Mouse (Mus musculus): ENCODE results near the gene Ccdc169. TPM values are rescaled to one million over a fixed set of nuclear protein-coding genes. Genes with fewer than 3 reads are reported as not detected.
A peak's percentile ranks its signal among the peaks of the same experiment; 100 is the strongest.

Gene Ccdc169
- polyA plus RNA-seq, 1 experiment from 2014 or later = not detected

- ATAC-seq (ENCODE audit: low FRiP score, low TSS enrichment) = no peak
Measured at GRCm38 (mm10) chr3:55141401-55141800, 4.3 kb downstream of the Ccdc169 start.

GRCm38 (mm10) chr3:55144916-55145315 lies 7.8 kb downstream of the Ccdc169 start:
- no peaks in the 10 kb centered on the region for H3K27me3 ChIP-seq (ENCODE audit: control insufficient read depth, insufficient read depth, low read length)
- H3K9me3 ChIP-seq (ENCODE audit: control insufficient read depth, low read length) = no peaks in the 10 kb centered on the region
- no peak for ATAC-seq (ENCODE audit: low FRiP score, low TSS enrichment)
- no peak overlapping the region for H3K4me3 ChIP-seq (ENCODE audit: low read length)
- WGBS = 93% methylated on average over 4 of the region's 4 CpGs
- no peak overlapping the region for H3K9ac ChIP-seq (ENCODE audit: low read depth, low read length)
- H3K27ac ChIP-seq (ENCODE audit: low read depth, low read length) = no peak overlapping the region
- H3K36me3 ChIP-seq (ENCODE audit: control insufficient read depth, insufficient read depth, low read length) = no peaks in the 10 kb centered on the region
- H3K4me2 ChIP-seq (replicated peaks; ENCODE audit: low read depth, low read length) = no peak overlapping the region
- no peaks in the 10 kb centered on the region for H3K4me1 ChIP-seq (ENCODE audit: control insufficient read depth, insufficient read depth, low read length)

More at GRCm38 (mm10) chr3:55141401-55141800, 4.3 kb downstream of the Ccdc169 start:
- Histone ChIP-seq H3K36me3 (ENCODE audit: control insufficient read depth, insufficient read depth, low read length) (peaks cover 15% of the 10 kb centered on the region), H3K27ac (ENCODE audit: low read depth, low read length) (no peak overlapping the region), H3K4me3 (ENCODE audit: low read length) (no peak overlapping the region), H3K4me1 (ENCODE audit: control insufficient read depth, insufficient read depth, low read length) (no peaks in the 10 kb centered on the region), H3K27me3 (ENCODE audit: control insufficient read depth, insufficient read depth, low read length) (no peaks in the 10 kb centered on the region), H3K4me2 (replicated peaks; ENCODE audit: low read depth, low read length) (no peak overlapping the region), H3K9ac (ENCODE audit: low read depth, low read length) (no peak overlapping the region), H3K9me3 (ENCODE audit: control insufficient read depth, low read length) (no peaks in the 10 kb centered on the region)
- 69% methylated on average over 2 of the region's 2 CpGs for WGBS

- no peaks in the 10 kb centered on the region for H3K27me3 ChIP-seq (ENCODE audit: control insufficient read depth, insufficient read depth, low read length)
- H3K4me2 ChIP-seq (replicated peaks; ENCODE audit: low read depth, low read length) = no peak overlapping the region
- ATAC-seq (ENCODE audit: low FRiP score, low TSS enrichment) = no peak
- H3K36me3 ChIP-seq (ENCODE audit: control insufficient read depth, insufficient read depth, low read length) = no peaks in the 10 kb centered on the region
- WGBS = 83% methylated on average over 6 of the region's 6 CpGs
- H3K9ac ChIP-seq (ENCODE audit: low read depth, low read length) = no peak overlapping the region
- H3K4me1 ChIP-seq (ENCODE audit: control insufficient read depth, insufficient read depth, low read length) = no peaks in the 10 kb centered on the region
- H3K4me3 ChIP-seq (ENCODE audit: low read length) = no peak overlapping the region
- H3K27ac ChIP-seq (ENCODE audit: low read depth, low read length) = no peak overlapping the region
- no peaks in the 10 kb centered on the region for H3K9me3 ChIP-seq (ENCODE audit: control insufficient read depth, low read length)
Measured at GRCm38 (mm10) chr3:55146441-55146840, 9.3 kb downstream of the Ccdc169 start.

- Histone ChIP-seq H3K27me3 (ENCODE audit: control insufficient read depth, insufficient read depth, low read length) (no peaks in the 10 kb centered on the region), H3K9ac (ENCODE audit: low read depth, low read length) (no peak overlapping the region), H3K4me1 (ENCODE audit: control insufficient read depth, insufficient read depth, low read length) (no peaks in the 10 kb centered on the region), H3K4me2 (replicated peaks; ENCODE audit: low read depth, low read length) (no peak overlapping the region), H3K36me3 (ENCODE audit: control insufficient read depth, insufficient read depth, low read length) (no peaks in the 10 kb centered on the region), H3K4me3 (ENCODE audit: low read length) (no peak overlapping the region), H3K9me3 (ENCODE audit: control insufficient read depth, low read length) (no peaks in the 10 kb centered on the region), H3K27ac (ENCODE audit: low read depth, low read length) (no peak overlapping the region)
- 87% methylated on average over 2 of the region's 2 CpGs for WGBS
- no peak for ATAC-seq (ENCODE audit: low FRiP score, low TSS enrichment)
Measured at GRCm38 (mm10) chr3:55147156-55147555, 10.0 kb downstream of the Ccdc169 start.

- Histone ChIP-seq H3K4me1 (ENCODE audit: control insufficient read depth, insufficient read depth, low read length) (no peaks in the 10 kb centered on the region), H3K4me2 (replicated peaks; ENCODE audit: low read depth, low read length) (no peak overlapping the region), H3K4me3 (ENCODE audit: low read length) (no peak overlapping the region), H3K27me3 (ENCODE audit: control insufficient read depth, insufficient read depth, low read length) (no peaks in the 10 kb centered on the region), H3K36me3 (ENCODE audit: control insufficient read depth, insufficient read depth, low read length) (no peaks in the 10 kb centered on the region), H3K9ac (ENCODE audit: low read depth, low read length) (no peak overlapping the region), H3K9me3 (ENCODE audit: control insufficient read depth, low read length) (no peaks in the 10 kb centered on the region), H3K27ac (ENCODE audit: low read depth, low read length) (no peak overlapping the region)
- 24% methylated on average over 3 of the region's 3 CpGs for WGBS
- ATAC-seq (ENCODE audit: low FRiP score, low TSS enrichment) = peak; percentile 32; the same call in 1 of the 2 replicates
Measured at GRCm38 (mm10) chr3:55148091-55148490, 11.0 kb downstream of the Ccdc169 start.

- Histone ChIP-seq H3K4me2 (replicated peaks; ENCODE audit: low read depth, low read length) (no peak overlapping the region), H3K27ac (ENCODE audit: low read depth, low read length) (no peak overlapping the region), H3K4me3 (ENCODE audit: low read length) (no peak overlapping the region), H3K4me1 (ENCODE audit: control insufficient read depth, insufficient read depth, low read length) (no peaks in the 10 kb centered on the region), H3K36me3 (ENCODE audit: control insufficient read depth, insufficient read depth, low read length) (no peaks in the 10 kb centered on the region), H3K9ac (ENCODE audit: low read depth, low read length) (no peak overlapping the region), H3K27me3 (ENCODE audit: control insufficient read depth, insufficient read depth, low read length) (no peaks in the 10 kb centered on the region), H3K9me3 (ENCODE audit: control insufficient read depth, low read length) (no peaks in the 10 kb centered on the region)
- WGBS = 33% methylated on average over 7 of the region's 7 CpGs
- ATAC-seq (ENCODE audit: low FRiP score, low TSS enrichment) = no peak
Measured at GRCm38 (mm10) chr3:55151656-55152433, 14.7 kb downstream of the Ccdc169 start.

GRCm38 (mm10) chr3:55152673-55153334 lies 15.7 kb downstream of the Ccdc169 start:
- H3K27ac ChIP-seq (ENCODE audit: low read depth, low read length) = no peak overlapping the region
- H3K36me3 ChIP-seq (ENCODE audit: control insufficient read depth, insufficient read depth, low read length) = no peaks in the 10 kb centered on the region
- WGBS = 65% methylated on average over 6 of the region's 6 CpGs
- no peak overlapping the region for H3K4me3 ChIP-seq (ENCODE audit: low read length)
- no peaks in the 10 kb centered on the region for H3K4me1 ChIP-seq (ENCODE audit: control insufficient read depth, insufficient read depth, low read length)
- no peak for ATAC-seq (ENCODE audit: low FRiP score, low TSS enrichment)
- no peaks in the 10 kb centered on the region for H3K9me3 ChIP-seq (ENCODE audit: control insufficient read depth, low read length)
- no peak overlapping the region for H3K4me2 ChIP-seq (replicated peaks; ENCODE audit: low read depth, low read length)
- H3K9ac ChIP-seq (ENCODE audit: low read depth, low read length) = no peak overlapping the region
- H3K27me3 ChIP-seq (ENCODE audit: control insufficient read depth, insufficient read depth, low read length) = no peaks in the 10 kb centered on the region

GRCm38 (mm10) chr3:55154163-55154562 lies 17.0 kb downstream of the Ccdc169 start:
- Histone ChIP-seq H3K4me2 (replicated peaks; ENCODE audit: low read depth, low read length) (no peak overlapping the region), H3K27me3 (ENCODE audit: control insufficient read depth, insufficient read depth, low read length) (no peaks in the 10 kb centered on the region), H3K4me1 (ENCODE audit: control insufficient read depth, insufficient read depth, low read length) (no peaks in the 10 kb centered on the region), H3K9me3 (ENCODE audit: control insufficient read depth, low read length) (no peaks in the 10 kb centered on the region), H3K9ac (ENCODE audit: low read depth, low read length) (no peak overlapping the region), H3K27ac (ENCODE audit: low read depth, low read length) (no peak overlapping the region), H3K4me3 (ENCODE audit: low read length) (no peak overlapping the region), H3K36me3 (ENCODE audit: control insufficient read depth, insufficient read depth, low read length) (no peaks in the 10 kb centered on the region)
- 87% methylated on average over 7 of the region's 7 CpGs for WGBS
- no peak for ATAC-seq (ENCODE audit: low FRiP score, low TSS enrichment)

- Histone ChIP-seq H3K27ac (ENCODE audit: low read depth, low read length) (no peak overlapping the region), H3K36me3 (ENCODE audit: control insufficient read depth, insufficient read depth, low read length) (no peaks in the 10 kb centered on the region), H3K27me3 (ENCODE audit: control insufficient read depth, insufficient read depth, low read length) (no peaks in the 10 kb centered on the region), H3K9me3 (ENCODE audit: control insufficient read depth, low read length) (no peaks in the 10 kb centered on the region), H3K4me2 (replicated peaks; ENCODE audit: low read depth, low read length) (no peak overlapping the region), H3K4me1 (ENCODE audit: control insufficient read depth, insufficient read depth, low read length) (no peaks in the 10 kb centered on the region), H3K9ac (ENCODE audit: low read depth, low read length) (no peak overlapping the region), H3K4me3 (ENCODE audit: low read length) (no peak overlapping the region)
- no peak for ATAC-seq (ENCODE audit: low FRiP score, low TSS enrichment)
- 74% methylated on average over 5 of the region's 5 CpGs for WGBS
Measured at GRCm38 (mm10) chr3:55157413-55157812, 20.3 kb downstream of the Ccdc169 start.

All from kidney, embryonic 14.5 days (tissue).